Mouse (Mus musculus): ENCODE measurements around the gene Mrpl50. TPM values are rescaled to one million over a fixed set of nuclear protein-coding genes. Genes with fewer than 3 reads are reported as not detected.

Gene Mrpl50
- polyA plus RNA-seq, 1 experiment from 2014 or later, result 30.6 TPM

DNA sequence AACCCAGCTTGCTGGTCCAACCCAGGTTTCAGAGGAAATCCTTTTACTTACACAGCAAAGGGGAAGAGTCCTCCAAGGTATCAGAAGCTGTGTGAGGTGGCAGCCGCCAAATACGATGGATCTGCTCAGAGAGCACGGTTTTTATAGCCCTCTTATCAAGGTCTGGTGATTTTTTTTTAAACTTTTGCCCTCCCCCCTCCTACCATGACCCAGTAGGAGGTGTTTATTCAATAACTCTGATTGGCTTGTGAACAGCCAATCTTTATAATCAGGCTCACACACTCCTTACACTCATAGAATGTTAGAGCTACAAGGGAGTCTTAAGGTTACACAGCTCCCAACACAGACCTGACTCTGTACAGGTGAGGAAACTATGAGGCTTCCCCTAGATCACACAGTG, 28.5 kb upstream of the Mrpl50 start, which contains the start of gene Aldob:
Gene Aldob, minus strand, starts transcription at position 164 of the 400 bp plus-strand sequence.
- no peak for DNase-seq (ENCODE audit: low spot score)
- no peak for ATAC-seq
- 24% methylated on average over 3 of the region's 3 CpGs for WGBS
- no peaks in the 10 kb centered on the region for H3K9me3 ChIP-seq (ENCODE audit: low read length)
- H3K4me3 ChIP-seq (ENCODE audit: low read depth, low read length), result no peak within 1 kb of the TSS
- TF ChIP-seq EP300 (IDR thresholded peaks at IDR 0.05) (no peak), CTCF (IDR thresholded peaks at IDR 0.05) (no peak)
- H3K27ac ChIP-seq (ENCODE audit: low read length), result no peak within 1 kb of the TSS
- no peaks in the 10 kb centered on the region for H3K4me1 ChIP-seq (ENCODE audit: insufficient read depth, low read depth, low read length)
- no peaks in the 10 kb centered on the region for H3K27me3 ChIP-seq (replicated peaks; ENCODE audit: insufficient read depth, low read length)
- no peak within 1 kb of the TSS for H3K9ac ChIP-seq (replicated peaks; ENCODE audit: low read depth)
- H3K4me2 ChIP-seq (replicated peaks; ENCODE audit: low read depth, low read length), result no peak within 1 kb of the TSS
- no peaks in the 10 kb centered on the region for H3K36me3 ChIP-seq (ENCODE audit: insufficient read depth, low read length)

DNA sequence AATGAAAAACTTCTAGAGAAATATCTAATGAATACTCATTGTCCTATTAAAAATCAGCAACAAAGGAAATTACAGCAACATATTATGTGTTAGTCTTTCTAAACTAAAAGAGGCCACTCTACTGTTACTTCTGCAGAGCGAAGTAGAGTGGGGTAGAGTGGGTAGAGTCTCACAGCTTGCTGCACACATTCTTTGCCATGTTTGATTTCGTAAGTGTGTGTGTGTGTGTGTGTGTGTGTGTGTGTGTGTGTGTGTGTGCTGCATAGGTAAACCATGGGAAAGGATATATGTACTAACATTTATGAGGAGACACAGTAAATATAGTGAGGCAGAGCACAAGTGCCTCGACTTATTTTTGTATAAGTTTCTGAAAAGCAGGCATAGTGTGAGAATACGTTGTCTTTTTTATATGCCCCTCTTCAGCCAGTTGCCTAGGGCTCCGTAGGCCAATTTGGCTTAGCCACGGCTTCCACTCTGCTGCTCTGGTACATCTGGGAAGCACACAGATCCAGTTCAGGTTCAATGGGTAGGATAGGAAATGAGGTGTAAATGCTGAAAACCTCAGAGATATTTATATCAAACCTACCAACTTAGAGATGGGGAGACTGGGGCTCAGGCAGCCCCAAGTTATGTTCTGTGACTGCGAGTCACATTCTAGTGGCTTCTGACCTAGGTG, 26.8 kb upstream of the Mrpl50 start:
- Histone ChIP-seq H3K4me1 (ENCODE audit: insufficient read depth, low read depth, low read length) (no peaks in the 10 kb centered on the region), H3K4me3 (ENCODE audit: low read depth, low read length) (no peak overlapping the region), H3K27ac (ENCODE audit: low read length) (no peak overlapping the region), H3K27me3 (replicated peaks; ENCODE audit: insufficient read depth, low read length) (no peaks in the 10 kb centered on the region), H3K4me2 (replicated peaks; ENCODE audit: low read depth, low read length) (no peak overlapping the region), H3K9ac (replicated peaks; ENCODE audit: low read depth) (no peak overlapping the region), H3K36me3 (ENCODE audit: insufficient read depth, low read length) (no peaks in the 10 kb centered on the region), H3K9me3 (ENCODE audit: low read length) (no peaks in the 10 kb centered on the region)
- WGBS, result 70% methylated on average over 7 of the region's 7 CpGs
- DNase-seq (ENCODE audit: low spot score) (no peak), ATAC-seq (no peak)
- no peak for TF ChIP-seq CTCF (IDR thresholded peaks at IDR 0.05)
- no peak for TF ChIP-seq EP300 (IDR thresholded peaks at IDR 0.05)

DNA sequence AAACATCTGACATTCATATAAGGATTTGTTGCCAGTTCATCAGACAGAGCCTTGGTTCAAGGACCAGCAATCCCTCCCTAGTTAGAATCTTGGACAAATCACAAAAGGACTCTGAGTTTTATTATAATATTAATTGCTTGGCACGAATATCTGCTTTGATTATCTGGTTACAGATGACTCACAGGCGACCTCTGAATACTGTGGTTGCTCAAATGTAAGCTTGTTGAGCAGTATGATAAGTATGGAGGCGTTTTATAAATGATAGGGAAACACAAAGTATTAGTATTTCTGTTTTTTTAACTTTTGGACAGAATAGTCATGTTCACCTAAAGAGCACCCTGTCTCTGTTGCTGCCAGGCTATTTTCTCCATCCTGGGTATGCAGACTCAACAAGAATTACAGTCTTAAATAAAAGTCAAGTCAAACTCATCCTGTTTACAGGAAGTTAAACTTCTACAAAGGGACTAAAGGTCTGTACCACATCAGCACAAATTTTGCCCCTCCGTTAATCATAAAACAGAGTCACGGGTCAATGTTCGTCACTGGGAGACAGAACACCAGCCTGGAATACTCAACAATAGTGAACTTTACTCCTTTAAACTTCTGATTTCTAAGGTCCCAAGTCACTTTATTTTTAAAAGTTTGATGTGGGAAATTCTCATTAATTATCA, 26.1 kb upstream of the Mrpl50 start:
- Histone ChIP-seq H3K27ac (ENCODE audit: low read length) (no peak overlapping the region), H3K4me3 (ENCODE audit: low read depth, low read length) (no peak overlapping the region), H3K27me3 (replicated peaks; ENCODE audit: insufficient read depth, low read length) (no peaks in the 10 kb centered on the region), H3K4me1 (ENCODE audit: insufficient read depth, low read depth, low read length) (no peaks in the 10 kb centered on the region), H3K4me2 (replicated peaks; ENCODE audit: low read depth, low read length) (no peak overlapping the region), H3K9ac (replicated peaks; ENCODE audit: low read depth) (no peak overlapping the region), H3K9me3 (ENCODE audit: low read length) (no peaks in the 10 kb centered on the region), H3K36me3 (ENCODE audit: insufficient read depth, low read length) (no peaks in the 10 kb centered on the region)
- TF ChIP-seq CTCF (IDR thresholded peaks at IDR 0.05), result no peak
- TF ChIP-seq EP300 (IDR thresholded peaks at IDR 0.05), result no peak
- WGBS, result 59% methylated on average over 6 of the region's 6 CpGs
- ATAC-seq, result no peak
- no peak for DNase-seq (ENCODE audit: low spot score)

DNA sequence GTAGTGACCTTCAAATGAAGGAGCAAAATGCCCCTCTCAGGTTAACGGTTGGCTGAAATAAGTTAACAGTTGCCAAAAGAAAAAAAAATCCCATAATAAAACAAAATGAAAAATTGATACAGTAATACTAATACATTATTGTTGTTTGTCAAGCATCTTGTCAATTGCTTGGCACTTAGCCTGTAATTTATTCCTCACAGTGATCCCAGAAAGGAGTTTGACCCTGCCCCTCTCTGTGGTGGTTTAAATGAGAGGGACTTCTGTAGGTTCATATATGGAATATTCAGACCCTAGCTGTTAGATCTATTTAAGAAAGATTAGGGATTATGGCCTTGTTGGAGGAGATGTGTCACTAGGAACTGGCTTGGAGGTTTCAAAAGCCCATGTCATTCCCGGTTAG, 25.1 kb upstream of the Mrpl50 start:
- WGBS, result 76% methylated on average over 2 of the region's 2 CpGs
- no peak overlapping the region for H3K4me2 ChIP-seq (replicated peaks; ENCODE audit: low read depth, low read length)
- H3K27ac ChIP-seq (ENCODE audit: low read length), result no peak overlapping the region
- no peak overlapping the region for H3K9ac ChIP-seq (replicated peaks; ENCODE audit: low read depth)
- H3K36me3 ChIP-seq (ENCODE audit: insufficient read depth, low read length), result no peaks in the 10 kb centered on the region
- no peak overlapping the region for H3K4me3 ChIP-seq (ENCODE audit: low read depth, low read length)
- TF ChIP-seq EP300 (IDR thresholded peaks at IDR 0.05) (no peak), CTCF (IDR thresholded peaks at IDR 0.05) (no peak)
- H3K4me1 ChIP-seq (ENCODE audit: insufficient read depth, low read depth, low read length), result no peaks in the 10 kb centered on the region
- DNase-seq (ENCODE audit: low spot score) (no peak), ATAC-seq (no peak)
- no peaks in the 10 kb centered on the region for H3K9me3 ChIP-seq (ENCODE audit: low read length)
- H3K27me3 ChIP-seq (replicated peaks; ENCODE audit: insufficient read depth, low read length), result no peaks in the 10 kb centered on the region

DNA sequence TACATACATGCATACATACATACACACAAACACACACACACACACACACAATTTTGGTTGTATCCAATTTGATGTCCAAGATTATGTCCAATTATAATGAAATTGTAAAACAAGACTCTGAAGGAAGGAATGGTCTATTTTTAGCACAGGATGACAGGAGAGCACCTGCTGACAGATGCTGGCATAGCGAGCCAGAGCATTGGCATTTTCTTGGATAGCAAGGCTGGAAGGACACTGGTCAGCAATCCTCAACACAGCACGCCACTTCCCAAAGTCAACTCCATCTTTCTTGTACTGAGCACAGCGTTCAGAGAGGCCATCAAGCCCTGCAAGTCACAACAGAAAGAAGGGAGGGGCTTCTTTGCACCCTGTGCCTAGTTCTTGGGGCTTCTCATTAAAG, 20.1 kb upstream of the Mrpl50 start:
- Histone ChIP-seq H3K9ac (replicated peaks; ENCODE audit: low read depth) (no peak overlapping the region), H3K4me1 (ENCODE audit: insufficient read depth, low read depth, low read length) (no peaks in the 10 kb centered on the region), H3K4me2 (replicated peaks; ENCODE audit: low read depth, low read length) (no peak overlapping the region), H3K9me3 (ENCODE audit: low read length) (no peaks in the 10 kb centered on the region), H3K4me3 (ENCODE audit: low read depth, low read length) (no peak overlapping the region), H3K27ac (ENCODE audit: low read length) (no peak overlapping the region), H3K36me3 (ENCODE audit: insufficient read depth, low read length) (no peaks in the 10 kb centered on the region), H3K27me3 (replicated peaks; ENCODE audit: insufficient read depth, low read length) (no peaks in the 10 kb centered on the region)
- DNase-seq (ENCODE audit: low spot score), result no peak
- WGBS, result 74% methylated on average over 3 of the region's 3 CpGs
- TF ChIP-seq EP300 (IDR thresholded peaks at IDR 0.05) (no peak), CTCF (IDR thresholded peaks at IDR 0.05) (no peak)
- ATAC-seq, result no peak

DNA sequence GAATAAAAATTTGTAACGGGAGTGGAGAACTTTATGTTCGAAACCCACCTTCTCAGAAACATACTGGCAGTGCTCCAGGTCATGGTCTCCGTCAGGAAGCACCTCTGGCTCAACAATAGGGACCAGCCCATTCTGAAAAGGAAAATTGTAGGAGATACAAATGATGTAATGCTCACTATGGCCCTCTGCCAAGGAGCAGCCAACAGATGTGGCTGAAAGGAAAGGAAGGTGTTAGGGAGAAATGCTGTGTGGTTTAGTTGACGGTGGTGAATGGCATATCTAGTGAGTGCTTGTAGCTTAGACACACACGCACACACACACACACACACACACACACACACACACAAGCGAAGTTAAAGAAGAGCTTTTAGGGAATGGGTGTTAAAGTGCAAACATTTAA, 18.8 kb upstream of the Mrpl50 start:
- DNase-seq (ENCODE audit: low spot score), result peak; percentile 50
- H3K9me3 ChIP-seq (ENCODE audit: low read length), result no peaks in the 10 kb centered on the region
- ATAC-seq, result peak; percentile 49; the same call in 1 of the 2 replicates
- H3K36me3 ChIP-seq (ENCODE audit: insufficient read depth, low read length), result no peaks in the 10 kb centered on the region
- TF ChIP-seq EP300 (IDR thresholded peaks at IDR 0.05) (no peak), CTCF (IDR thresholded peaks at IDR 0.05) (no peak)
- H3K4me3 ChIP-seq (ENCODE audit: low read depth, low read length), result no peak overlapping the region
- H3K27ac ChIP-seq (ENCODE audit: low read length), result no peak overlapping the region
- H3K27me3 ChIP-seq (replicated peaks; ENCODE audit: insufficient read depth, low read length), result no peaks in the 10 kb centered on the region
- no peak overlapping the region for H3K4me2 ChIP-seq (replicated peaks; ENCODE audit: low read depth, low read length)
- no peaks in the 10 kb centered on the region for H3K4me1 ChIP-seq (ENCODE audit: insufficient read depth, low read depth, low read length)
- 14% methylated on average over 6 of the region's 6 CpGs for WGBS
- H3K9ac ChIP-seq (replicated peaks; ENCODE audit: low read depth), result no peak overlapping the region
